Mouse (Mus musculus): ENCODE measurements at regions not wholly inside any gene's neighbourhood (a gene's known extent, or its start where the extent isn't known, plus 50 kb on each side); places are given as distances from the start of the nearest gene placed in this dataset.

DNA sequence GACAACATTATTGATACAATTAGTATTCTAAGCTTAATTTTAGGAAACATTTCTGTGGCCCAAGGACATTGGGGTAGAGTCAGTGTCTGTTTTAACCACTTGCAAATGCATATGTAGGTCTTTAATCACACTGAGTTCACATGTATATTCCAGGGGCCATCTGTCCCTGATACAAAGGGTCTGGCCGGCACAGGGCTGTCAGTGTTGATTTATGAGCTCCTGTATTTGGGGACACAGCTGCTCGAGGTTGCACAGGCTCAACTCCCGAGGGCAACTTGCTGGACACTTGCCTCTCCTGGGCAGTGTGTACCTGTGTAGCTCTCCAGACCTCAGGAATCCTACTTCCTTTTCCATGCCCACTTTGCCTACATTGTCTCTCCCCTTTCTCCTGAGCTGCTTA, 221.0 kb downstream of the Abcc12 start:
- no peak for DNase-seq

DNA sequence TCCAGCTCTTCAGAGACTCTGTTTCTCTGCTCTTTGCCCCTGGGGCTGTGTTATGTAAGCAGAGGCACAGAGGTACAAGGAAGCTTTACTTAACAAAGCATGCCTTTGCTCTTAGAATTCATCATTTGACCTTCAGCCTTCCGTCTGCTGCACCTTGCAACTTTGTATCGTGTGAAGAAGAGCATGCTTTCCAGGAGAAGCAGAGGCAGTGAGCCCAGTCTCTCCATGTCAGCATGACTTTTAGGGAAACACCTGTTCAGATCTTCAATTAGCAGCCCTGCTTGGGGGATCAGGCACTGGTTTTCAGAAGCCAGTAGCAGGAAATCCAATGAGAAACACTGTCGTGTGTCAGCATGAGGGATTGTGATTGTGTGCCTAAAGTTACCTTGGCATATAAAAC, 226.7 kb downstream of the Abcc12 start:
- DNase-seq = no peak

DNA sequence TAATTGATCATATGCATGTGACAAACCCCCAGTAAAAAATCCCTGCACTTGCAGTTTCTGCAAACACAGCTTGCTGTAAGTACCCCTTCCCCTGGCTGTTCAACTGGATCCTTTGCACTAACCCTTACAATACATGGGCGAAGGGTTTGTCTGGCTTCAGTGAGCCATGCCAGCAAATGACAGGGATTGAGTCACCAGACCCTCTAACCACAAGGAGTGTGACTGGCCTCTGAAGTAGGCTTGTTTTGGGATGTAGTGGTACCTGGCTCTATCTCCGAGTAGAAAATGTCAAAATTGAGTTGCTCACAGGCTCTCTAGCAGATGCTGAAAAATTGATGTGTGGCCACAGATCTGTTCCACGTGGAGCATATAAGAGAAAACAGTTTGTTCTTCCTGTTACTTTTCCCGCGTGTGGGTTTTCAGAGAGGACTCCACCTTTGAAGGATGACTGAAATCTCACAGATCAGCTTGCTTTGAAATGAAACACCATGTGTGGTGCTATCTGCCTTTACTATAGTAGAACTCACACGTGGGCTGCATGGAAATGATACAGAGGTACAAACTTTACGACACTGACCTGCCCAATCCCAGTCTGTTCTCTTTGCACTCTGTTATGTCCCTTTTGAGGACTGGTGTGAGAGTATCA, 228.8 kb downstream of the Abcc12 start:
- no peak for DNase-seq

DNA sequence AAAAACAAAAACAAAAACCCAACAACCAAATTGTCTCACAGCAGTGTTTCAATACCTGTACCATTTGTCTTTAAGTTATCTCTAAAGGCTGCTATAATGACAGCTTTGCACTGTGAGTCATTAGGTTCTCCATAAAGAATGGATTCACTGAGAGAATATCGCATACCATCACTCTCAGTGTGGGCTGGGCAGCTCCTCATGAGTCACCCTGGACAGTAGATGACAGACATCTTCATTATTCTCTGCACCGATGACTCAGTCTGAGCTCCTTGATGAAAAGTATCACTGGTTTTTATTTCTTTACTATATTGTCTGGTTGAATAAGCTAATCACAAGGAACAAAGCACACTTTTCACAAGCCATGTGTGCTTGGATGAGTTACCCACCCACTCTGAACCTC, 230.4 kb downstream of the Abcc12 start:
- no peak for DNase-seq

DNA sequence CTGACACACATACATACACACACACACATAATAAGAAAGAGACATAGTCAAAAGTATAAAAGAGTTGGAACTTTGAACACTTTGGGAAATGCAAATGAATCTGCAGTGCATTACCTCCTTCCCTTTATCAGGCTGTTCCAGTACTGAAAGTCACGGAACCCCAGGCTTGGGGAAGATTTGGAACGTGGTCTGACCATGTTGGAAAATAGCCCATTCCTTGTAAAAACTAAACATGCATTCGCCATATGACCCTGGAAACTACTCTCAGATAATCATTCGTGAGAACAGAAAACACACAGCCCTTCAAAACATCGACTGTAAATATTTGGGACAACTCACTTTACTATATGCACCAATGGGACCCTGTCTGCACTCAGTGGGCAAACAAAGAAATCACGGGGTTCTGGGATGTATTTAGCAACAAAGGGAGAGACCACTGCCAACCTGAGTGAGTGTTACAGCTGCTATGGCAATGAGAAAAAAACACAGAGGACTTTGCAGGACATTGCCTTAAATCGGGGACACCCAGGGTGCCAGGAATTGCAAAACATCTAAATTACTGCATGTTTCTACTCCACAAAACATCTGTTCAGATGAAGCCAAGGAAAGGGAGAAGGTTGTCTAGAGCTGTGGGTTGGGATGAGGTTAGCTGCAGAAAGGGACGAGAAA, 238.3 kb downstream of the Abcc12 start:
- DNase-seq = peak; percentile 4

DNA sequence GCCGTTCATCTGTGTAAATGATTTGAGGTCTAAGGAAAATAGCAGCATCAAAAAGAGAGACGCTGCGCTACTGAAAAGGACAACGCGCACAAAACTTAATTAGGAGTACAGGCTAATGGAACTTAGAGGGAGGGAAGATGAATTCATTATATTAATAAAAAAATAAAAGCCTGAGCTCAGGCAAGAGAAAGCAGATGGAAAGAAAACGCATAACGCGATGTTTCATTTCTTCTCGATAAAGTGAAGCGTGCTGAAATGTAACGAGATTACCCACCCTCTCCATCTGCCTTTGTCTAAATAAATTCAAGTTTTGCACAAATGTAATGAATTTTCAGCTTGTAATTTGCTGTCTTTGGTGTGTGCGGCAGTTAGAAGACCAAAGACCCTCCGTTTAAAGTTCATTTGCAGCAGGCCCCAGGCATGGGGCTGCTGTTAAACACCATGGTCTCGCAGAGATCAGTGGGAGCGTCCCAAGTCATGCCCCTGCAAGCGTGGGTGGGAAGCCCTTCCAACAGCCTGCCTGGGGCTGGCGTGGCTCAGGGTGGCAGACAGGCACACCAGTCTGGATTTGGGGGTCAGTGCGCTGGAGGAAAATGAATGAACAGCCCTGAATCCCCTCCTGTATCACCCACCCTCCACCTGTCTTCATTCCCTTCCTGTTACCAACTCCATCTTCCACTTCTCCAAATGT, 241.8 kb downstream of the Abcc12 start:
- DNase-seq = no peak

DNA sequence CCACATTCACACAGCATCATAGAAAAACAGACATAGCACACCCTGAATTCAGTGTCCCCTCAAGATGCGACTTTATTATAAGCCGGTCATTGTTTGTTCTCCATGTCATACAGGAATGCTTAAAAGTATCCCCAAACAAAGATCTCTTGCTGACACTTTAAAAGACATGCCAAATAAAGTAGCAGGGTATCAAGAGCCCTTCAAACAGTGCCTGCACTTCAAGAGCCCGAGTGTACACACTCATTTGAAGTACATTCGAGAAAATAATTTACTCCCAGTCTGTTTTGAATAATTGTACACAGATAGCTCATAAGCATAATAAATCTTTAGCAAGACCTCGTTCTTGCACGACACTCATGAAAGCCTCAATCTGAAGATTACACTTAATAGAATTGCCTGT, 249.1 kb downstream of the Abcc12 start:
- DNase-seq = peak; percentile 18

DNA sequence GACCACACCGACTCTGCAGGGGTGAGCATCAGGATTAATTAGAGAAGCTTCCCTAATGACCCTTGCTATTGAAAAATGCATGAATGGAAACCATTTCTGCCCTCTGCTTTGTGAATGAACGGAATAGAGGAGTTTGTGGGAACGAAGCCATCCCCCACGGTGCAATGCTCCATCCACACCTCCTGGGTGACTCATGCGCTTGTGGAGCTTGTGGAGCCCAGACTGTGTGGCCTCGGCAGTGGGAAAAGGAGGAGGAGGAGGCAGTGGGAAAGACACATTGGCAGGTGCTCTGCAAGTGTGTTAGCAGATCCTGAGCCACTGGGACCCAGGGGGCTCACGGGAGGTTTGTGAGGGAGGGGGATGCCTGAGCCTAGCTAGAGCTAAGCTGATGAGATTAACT, 251.9 kb downstream of the Abcc12 start:
- no peak for DNase-seq

DNA sequence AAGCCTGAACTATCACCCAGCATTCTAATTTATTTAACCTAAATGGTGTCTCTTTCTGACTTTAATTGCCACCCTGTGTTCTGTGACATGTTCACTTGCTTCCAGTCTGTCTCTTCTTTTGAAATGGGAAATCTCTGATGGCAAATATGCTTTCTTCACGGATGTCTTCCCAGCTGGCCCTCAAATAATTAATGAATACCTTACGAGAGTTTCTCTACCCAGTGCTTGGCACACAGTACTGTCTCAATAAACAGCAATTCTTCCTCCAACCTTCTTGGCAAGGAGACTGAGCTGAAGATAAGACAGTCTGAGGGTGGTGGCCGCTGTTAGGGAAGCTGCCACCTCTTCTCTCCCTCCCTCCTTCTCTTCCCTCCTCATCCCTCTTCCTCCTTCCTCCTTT, 252.5 kb downstream of the Abcc12 start:
- no peak for DNase-seq

DNA sequence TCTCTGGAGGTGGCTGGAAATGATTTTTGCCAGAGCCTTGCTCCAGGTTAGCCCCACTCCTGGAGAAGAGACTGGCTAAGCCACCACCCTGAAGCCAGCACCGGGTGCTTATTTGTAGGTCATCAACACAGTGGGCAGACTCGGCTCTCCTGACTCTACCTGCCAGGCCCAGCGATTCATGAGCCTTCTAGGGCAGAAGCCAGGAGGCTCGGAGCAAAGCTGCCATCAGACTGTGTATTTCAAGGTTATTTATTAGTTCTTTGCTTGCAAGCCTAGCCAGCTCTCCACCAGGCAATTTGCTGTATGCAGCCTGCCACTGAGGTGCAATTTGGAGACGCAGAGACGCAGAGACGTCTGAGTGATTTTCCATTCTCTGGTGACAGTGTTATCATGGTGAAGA, 255.4 kb downstream of the Abcc12 start:
- DNase-seq = no peak

DNA sequence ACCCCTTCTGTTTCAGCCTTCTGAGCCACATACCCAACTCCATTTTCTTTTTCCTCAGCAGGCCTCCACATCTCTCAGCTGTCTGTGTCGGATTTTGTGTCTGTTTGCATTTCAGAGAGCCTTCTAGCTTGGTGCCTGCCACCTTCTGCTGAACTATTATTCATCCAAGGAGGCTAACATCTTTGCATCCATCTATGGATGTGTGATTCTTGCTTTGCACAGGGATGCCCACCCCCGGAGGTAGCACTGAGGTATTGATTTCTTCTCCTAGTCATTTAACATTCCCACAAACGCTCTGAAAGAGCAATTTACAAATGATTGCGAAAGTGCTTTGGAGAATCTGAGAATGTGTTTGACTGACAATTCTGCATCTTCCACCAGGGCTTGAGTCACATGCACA, 255.9 kb downstream of the Abcc12 start:
- no peak for DNase-seq

DNA sequence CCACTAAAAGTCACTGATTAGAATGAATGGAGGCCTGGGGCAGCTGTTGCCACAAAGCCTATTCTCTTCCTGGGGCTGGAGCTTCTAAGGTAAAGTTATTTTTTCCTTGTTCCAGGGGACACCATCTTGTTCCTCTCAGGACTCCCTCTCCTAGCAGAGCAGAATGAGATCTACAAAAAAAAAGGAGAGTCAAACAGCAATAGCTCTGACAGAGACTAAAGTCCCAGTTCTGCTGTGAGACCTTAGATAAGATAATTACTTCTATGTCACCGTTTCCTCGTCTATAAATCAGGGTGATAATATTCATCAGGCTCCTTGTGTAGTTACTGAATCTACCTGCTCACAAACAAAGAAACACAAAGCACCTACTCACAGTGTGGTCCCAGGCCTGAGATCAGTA, 256.7 kb downstream of the Abcc12 start:
- DNase-seq = no peak

DNA sequence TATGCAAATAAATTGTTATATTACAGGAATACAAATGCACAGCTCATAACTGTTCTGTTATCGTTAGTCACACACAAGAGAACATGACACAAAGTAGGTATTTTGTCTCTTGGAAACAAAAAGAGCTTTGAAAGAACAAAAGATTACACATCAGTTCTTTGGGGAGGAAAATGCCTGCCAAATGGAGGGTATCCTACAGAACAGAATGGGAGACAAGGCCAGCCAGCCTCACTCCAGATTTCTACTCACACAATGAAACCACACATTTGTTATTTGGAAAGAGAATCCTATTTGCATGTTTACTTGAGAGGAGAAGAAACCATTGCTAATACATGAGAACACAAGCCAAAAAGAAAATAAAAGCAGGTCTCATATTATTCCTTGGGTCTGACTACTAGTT, 258.0 kb downstream of the Abcc12 start:
- no peak for DNase-seq

DNA sequence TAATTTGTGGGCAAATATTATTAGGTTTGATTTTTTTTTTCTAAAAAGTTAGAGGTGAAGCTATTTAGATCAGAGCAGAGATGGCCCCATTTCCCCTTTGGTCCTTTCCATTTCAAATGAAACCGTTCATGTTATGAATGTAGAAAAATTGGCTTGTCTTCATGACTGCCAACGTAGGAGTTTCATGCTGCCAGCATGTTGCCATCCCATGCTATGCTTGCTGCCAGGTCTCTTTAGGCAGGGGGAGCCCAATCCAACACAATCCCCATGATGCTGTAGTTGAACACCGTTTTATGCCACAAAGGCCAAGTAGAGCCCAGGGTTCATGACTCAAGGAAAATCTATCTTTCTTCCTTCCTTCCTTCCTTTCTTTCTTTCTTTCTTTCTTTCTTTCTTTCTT, 259.5 kb downstream of the Abcc12 start:
- DNase-seq = no peak

DNA sequence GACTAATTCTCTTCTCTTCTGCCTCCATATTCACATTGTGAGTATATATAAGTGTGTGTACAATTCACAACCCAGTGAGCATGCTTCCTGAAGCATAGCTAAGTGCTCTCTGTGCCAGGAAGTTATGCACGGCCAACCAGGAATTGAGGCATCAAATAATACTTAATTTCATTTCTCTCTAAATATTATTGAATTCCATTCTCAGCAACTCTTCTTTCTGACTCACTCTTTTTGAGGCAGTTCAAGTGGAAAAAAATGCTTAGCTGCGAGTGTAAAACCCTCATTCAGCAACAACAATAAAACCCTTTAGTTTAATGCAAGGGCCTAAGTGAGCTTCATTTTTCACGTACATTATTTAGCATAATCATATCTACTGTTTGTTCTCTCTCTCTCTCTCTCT, 262.0 kb downstream of the Abcc12 start:
- no peak for DNase-seq

DNA sequence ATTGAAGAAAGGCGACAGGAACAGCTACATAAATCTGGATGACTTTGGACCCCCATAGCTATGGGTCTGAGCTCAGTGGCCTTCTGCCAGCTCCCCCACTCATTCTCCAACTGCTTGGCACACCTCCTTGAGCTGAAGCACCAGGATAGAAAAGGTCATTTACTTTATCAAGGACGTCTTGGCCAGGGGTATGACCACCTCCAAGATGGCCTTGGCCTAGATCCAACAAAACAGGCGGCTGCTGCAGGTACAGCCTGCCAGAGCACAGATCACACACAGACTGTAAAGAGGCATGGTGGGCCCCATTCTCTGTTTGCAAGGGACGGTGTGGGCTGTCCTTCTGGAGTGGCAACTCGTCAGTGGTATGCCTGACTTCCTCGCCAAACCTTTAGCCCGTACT, 264.2 kb downstream of the Abcc12 start:
- no peak for DNase-seq

DNA sequence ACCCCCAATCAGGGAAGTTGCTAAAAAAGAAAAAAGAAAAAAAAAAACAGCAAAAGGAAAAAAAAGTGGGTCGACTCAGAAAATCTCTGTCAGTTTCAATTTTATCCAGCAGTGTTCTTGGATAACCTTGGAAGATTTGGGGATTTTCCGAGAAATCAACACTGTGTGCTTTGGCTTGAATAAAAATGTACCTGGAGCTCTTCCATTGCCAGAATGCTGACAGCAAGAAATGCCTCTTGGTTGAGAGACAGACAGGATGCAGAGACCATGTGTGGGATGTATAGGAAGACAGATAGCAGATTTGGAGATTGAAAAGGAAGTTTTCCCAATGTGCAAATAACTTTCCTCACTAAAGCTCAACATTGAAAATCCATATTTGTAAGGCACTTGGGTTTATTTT, 271.0 kb downstream of the Abcc12 start:
- no peak for DNase-seq

DNA sequence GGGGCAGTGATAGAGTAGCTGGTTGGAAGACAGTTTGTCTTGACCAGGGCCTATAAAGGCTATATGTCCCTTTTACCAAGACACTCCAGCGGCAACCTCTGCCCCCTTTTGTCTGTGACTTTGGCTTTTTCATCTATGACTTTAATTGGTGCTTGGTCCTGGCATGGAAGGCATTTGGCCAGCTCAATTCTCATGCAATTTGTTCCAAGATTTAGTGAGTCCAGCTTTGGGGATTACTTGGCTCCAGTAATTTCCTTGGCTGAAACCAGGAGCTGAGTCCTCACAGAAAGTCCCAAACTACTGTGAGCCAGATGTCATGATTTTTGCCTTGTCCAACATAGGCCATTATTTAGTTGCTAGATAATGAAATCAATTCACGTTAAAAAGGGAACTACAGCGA, 273.1 kb downstream of the Abcc12 start:
- no peak for DNase-seq

DNA sequence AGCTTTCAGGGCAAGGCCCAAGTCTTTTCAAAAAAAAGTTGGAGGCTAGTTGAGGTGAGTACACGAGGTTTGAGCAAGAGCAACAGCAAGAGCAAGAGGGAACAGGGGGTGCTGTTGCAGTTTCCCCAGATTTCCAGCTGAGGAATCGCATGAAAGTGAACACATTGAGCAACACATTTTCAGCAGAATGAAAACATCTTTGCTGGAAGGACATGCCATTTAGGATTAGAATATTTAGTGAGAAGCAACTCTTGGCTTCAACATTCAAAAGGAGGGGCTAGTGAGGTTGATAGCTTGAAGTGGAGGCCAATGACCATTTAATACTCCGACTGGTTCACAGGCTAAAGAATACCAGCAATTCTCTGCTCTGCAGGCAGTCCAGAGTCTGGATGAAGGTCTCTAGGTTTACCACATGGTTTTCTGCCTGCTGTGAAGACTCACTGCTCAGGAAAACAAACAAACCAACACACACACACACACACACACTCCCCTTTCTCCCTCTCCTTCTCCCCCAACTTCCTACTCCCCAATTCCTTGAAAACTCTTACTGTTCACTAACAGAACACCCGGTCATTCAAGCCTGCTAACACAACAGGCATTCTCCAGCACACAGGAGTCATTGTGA, 278.5 kb downstream of the Abcc12 start:
- no peak for DNase-seq

DNA sequence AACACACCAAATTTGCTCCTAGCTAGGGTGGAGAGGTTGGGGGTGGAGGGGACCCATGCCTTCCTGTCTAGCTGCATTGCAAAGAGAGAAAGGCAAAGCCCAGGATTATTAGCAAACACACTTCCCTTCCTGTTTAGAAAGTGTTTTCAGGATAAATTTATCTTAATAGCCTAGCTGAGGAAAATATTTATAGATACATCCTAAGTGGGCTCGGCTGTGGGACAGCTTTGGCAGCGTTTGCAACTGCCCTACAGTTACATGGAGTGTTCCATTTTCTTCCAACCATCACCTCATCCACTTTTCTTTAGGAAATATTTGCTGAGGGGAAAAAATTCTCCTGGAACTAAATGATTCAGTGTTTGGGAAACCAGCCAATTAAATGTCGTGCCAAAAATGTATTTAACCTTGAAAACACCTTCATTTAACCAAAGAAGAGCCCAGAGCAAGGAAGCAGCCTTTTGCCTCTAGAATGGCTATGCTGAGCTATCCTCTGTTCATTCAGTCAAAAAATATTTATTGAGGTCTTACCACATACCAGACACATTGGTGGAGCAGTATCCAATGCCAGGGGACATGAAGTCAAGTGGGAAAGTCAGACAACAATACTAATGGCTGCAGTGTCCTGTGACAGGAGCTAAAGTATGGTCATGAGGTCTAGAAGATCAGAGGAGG, 291.6 kb downstream of the Abcc12 start:
- no peak for DNase-seq

DNA sequence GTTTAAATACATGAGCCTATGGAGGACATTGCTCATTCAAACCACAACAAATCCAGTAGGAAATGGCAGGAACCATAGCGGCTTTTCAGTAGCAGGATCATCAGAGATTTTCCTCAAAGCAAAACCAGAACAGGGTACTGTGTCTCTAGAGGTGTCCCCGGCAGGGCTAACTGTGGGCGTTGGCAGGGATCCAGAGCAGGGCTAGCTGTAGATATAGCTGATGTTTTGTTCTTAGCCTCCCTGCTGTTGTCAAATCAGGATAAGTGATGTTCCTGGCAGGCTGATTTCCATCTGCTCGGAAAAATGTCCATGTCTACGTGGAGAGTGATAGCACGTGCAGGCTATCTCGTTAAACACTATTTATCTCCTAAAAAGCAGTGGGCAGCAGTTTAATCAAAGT, 297.6 kb downstream of the Abcc12 start:
- no peak for DNase-seq

DNA sequence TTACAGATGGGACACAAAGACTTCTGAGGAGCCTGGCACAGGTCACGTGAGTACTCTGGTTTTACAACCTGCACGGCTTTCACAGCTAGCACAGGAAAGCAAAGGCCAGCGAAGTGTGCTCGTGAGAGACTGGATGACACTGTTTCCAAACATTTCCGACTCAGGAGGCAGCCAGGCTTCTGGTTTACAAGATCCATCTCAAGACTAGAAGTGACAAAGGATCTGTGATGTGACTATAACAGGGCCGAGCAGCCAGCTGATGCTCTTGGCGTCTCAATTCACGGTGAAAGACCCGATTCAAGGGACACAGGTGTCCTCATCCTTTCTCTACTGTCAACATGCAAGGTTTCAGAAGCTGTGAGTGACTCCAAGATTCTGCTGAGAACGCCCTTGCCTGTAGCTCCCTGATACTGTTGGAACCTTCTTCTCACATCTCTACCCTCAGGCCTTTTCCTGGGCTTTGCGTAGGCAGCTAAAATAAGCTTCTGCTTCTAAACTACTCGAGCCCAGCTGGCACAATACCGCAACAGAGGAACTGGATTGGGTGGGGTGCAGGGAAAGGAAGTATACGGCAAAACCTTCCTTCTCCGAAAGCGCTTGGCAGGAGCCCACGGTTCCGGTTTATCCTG, 300.3 kb downstream of the Abcc12 start:
- DNase-seq = peak; percentile 58

DNA sequence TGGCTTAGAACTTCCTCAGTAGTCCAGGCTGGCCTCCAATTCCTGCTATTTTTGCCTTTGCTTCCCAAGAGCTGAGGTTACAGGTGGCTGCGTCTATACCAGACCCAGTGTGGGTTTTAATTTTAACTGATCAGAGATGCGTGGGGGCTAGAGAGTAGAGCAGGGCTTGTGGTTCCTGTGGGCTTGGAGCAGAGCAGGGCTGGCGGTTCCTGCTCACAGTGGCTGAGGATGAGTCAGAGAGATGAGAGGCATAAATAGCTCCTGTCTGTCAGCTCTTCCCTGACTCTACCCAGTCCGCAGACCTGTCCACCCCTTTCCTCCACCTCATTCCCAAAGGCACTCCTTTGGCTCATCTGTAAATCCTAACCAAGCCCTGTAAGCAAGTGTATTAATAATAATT, 304.8 kb downstream of the Abcc12 start:
- no peak for DNase-seq
